Mouse (Mus musculus): ENCODE data around the gene Cacng8. TPM values are rescaled to one million over a fixed set of nuclear protein-coding genes. Genes with fewer than 3 reads are reported as not detected.

Gene Cacng8
- total RNA-seq, 2 experiments from 2014 or later = 4.1 to 6.2 TPM

Small RNA genes within 50 kb of the gene (microRNA-seq; reads per million reads assigned to microRNA genes)
- gene Gm23450 = 40.2 reads per million, percentile 36 among the genes with 10 or more reads in this experiment

Other genes with a start within 250 kb of the Cacng8 start
- gene AU018091, start 221.5 kb upstream of the Cacng8 start, total RNA-seq (2021) = not detected
- under 1 TPM; 0.08 to 0.23 TPM for gene Nlrp12, start 140.9 kb upstream of the Cacng8 start, total RNA-seq (2021)
- gene Myadm, start 101.6 kb upstream of the Cacng8 start, total RNA-seq (2021) = 100 to 1,000 TPM in 1 of 2 experiments, 10 to 100 TPM in 1; 98.5 to 107 TPM
- 1 to 10 TPM; 2.1 to 2.5 TPM for gene Prkcg, start 101.5 kb upstream of the Cacng8 start, total RNA-seq (2021)
- gene Cacng7, start 57.7 kb upstream of the Cacng8 start, total RNA-seq (2021) = 10 to 100 TPM; 17.7 to 20.9 TPM
- gene Cacng6, start 33.5 kb downstream of the Cacng8 start, total RNA-seq (2021) = 1 to 10 TPM in 1 of 2 experiments, under 1 TPM in 1; 0.39 to 1.5 TPM
- 1 to 10 TPM in 1 of 2 experiments, not detected in 1; 1.0 TPM for gene Tarm1, start 111.9 kb downstream of the Cacng8 start, total RNA-seq (2021)
- gene Oscar, start 225.5 kb downstream of the Cacng8 start, total RNA-seq (2021) = under 1 TPM; 0.28 TPM
- 100 to 1,000 TPM; 536 to 561 TPM for gene Ndufa3, start 226.7 kb downstream of the Cacng8 start, total RNA-seq (2021)
- 10 to 100 TPM; 31.8 to 35.5 TPM for gene Tfpt, start 239.2 kb downstream of the Cacng8 start, total RNA-seq (2021)
- 10 to 100 TPM; 54.7 to 59.0 TPM for gene Prpf31, start 239.3 kb downstream of the Cacng8 start, total RNA-seq (2021)

Measured in adrenal gland, postnatal 4 days (tissue).